9 mouse cellular contexts compared by ENCODE assay signal in the genomic region with DNA sequence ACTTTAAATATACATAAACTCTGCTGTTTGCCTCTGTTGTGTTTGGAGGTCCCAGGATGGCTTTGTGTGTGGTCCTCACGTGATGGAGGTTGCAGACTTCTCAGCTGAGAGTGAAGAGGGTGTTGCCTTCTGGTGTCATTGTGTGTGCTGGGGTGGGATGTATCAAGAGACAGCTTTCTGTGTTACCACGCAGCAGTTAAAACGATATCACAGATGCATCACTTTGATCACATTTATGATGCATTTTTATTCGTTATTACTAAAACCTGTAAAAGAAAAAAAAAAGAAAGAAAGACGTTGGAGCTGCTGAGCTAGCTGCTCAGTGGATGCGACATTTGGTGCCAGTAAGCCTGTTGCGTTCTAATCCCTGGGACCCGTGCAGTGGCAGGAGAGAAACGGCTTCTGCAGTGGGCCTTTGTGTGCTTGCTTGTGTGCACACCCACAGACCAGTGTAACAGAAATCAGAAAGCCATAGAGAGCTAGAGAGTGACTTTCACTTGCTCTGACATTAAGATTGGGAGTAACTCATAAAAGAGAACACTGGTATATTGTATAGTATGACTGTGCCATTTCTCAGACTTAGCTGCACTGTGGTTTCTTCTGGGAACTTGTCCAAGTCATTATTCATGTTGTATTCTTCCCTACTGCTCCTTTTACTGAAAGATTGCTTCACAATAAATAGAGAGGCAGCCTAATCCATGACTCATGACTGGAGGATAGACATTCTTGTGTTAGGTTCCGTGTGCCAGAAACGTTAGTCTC. TPM values are rescaled to one million over a fixed set of nuclear protein-coding genes. Genes with fewer than 3 reads are reported as not detected.
DNase-seq lines count a peak whose midpoint lies in the region; ATAC-seq lines count a peak whose summit lies in the region.
"Had no signal": no experiment of that assay in that cellular context is flagged by ENCODE, and none has a peak within 500 bp of the region (broad histone marks: within the 10 kb centered on the region; RNA-seq: fewer than 3 reads in every experiment).

No protein-coding gene starts in this region.

- 45% methylated on average over 11 of the region's 11 CpGs for WGBS in kidney, embryonic 15.5 days
- WGBS in hindbrain, embryonic 16.5 days, result 19% methylated on average over 11 of the region's 11 CpGs

- H3K9ac ChIP-seq in kidney, embryonic 15.5 days, result no peak overlapping the region
- H3K9ac ChIP-seq in hindbrain, embryonic 16.5 days (ENCODE audit: low read depth, low read length), result no peak overlapping the region

- no peaks in the 10 kb centered on the region for H3K27me3 ChIP-seq in kidney, embryonic 15.5 days
- H3K27me3 ChIP-seq in hindbrain, embryonic 16.5 days (replicated peaks; ENCODE audit: control insufficient read depth, insufficient read depth, low read length), result no peaks in the 10 kb centered on the region

- peaks cover 14% of the 10 kb centered on the region for H3K4me1 ChIP-seq in kidney, embryonic 15.5 days
- H3K4me1 ChIP-seq in hindbrain, embryonic 16.5 days (ENCODE audit: control insufficient read depth, insufficient read depth, low read depth, low read length), result peaks cover 13% of the 10 kb centered on the region

- ATAC-seq in kidney, embryonic 15.5 days (replicated peaks; ENCODE audit: low FRiP score), result no peak; the same call in 1 of the 2 replicates
- peak; percentile 93 for ATAC-seq in hindbrain, embryonic 16.5 days
- ATAC-seq in megakaryocyte, adult 5-6 weeks (ENCODE audit: poor library complexity, severe bottlenecking), result peak; percentile 79

- 0 out of 2 replicates have a peak overlapping the region, but pooled peaks have one; percentile 14 for H3K4me2 ChIP-seq in kidney, embryonic 15.5 days
- H3K4me2 ChIP-seq in hindbrain, embryonic 16.5 days (ENCODE audit: low read length), result peak overlapping the region; percentile 31

- H3K9me3 ChIP-seq in kidney, embryonic 15.5 days (replicated peaks), result no peaks in the 10 kb centered on the region
- no peaks in the 10 kb centered on the region for H3K9me3 ChIP-seq in hindbrain, embryonic 16.5 days (ENCODE audit: control insufficient read depth, low read length)

- H3K36me3 ChIP-seq in kidney, embryonic 15.5 days, result no peaks in the 10 kb centered on the region
- H3K36me3 ChIP-seq in hindbrain, embryonic 16.5 days (ENCODE audit: control insufficient read depth, insufficient read depth, low read length), result no peaks in the 10 kb centered on the region

- H3K27ac ChIP-seq in kidney, embryonic 15.5 days, result peak overlapping the region; percentile 54; the same call in 1 of the 2 replicates
- H3K27ac ChIP-seq in hindbrain, embryonic 16.5 days (ENCODE audit: low read depth, low read length), result peak overlapping the region; percentile 51

- DNase-seq in kidney, adult 8-10 months, result no peak
- DNase-seq in ES-CJ7 (ENCODE audit: low read depth, low spot score), result peak; percentile 62
- DNase-seq in cerebellum, postnatal 14 days, result peak; percentile 35 to 55
- no peak for DNase-seq in urinary bladder, postnatal 4 days (ENCODE audit: low spot score in 2 of 2)
- DNase-seq in spleen, postnatal 14 days (ENCODE audit: low spot score in 2 of 2), result no peak

- no peak overlapping the region for H3K4me3 ChIP-seq in kidney, embryonic 15.5 days (replicated peaks)
- H3K4me3 ChIP-seq in hindbrain, embryonic 16.5 days (ENCODE audit: low read length), result no peak overlapping the region
- H3K4me3 ChIP-seq: erythroblast, embryonic 14.5 days had no signal

RNA-seq across cellular contexts. Expression of gene Cdk19, which starts 32.7 kb away (rescaled TPM):
- 8.5 and 9.1 TPM in 2 replicates for polyA plus RNA-seq in kidney, embryonic 15.5 days (2015; fragmentation: Nextera tagmentation; extraction: Ambion mirVana)
- 9.6 and 11.0 TPM in 2 replicates for polyA plus RNA-seq in hindbrain, embryonic 16.5 days (2015; fragmentation: Nextera tagmentation; extraction: Ambion mirVana)
- 58.0 and 68.0 TPM in 2 replicates for total RNA-seq in megakaryocyte, adult 5-6 weeks (2015)
- total RNA-seq in megakaryocyte, adult 5-6 weeks (2017), result 55.6 and 60.3 TPM in 2 replicates

Comparison
In these comparisons a context has a peak if more than half of its experiments do, and no peak if none do; other contexts are left out.
1. DNase-seq: peak in ES-CJ7 (single experiment) and cerebellum, postnatal 14 days (2 of 2); none in kidney, adult 8-10 months (0 of 2), urinary bladder, postnatal 4 days (0 of 2) and spleen, postnatal 14 days (0 of 2).